Mouse (Mus musculus) small intestine, adult 2 months (tissue): ENCODE results near the gene P3h2.

Source experiments
- CTCF ChIP-seq: fragments of 200-500 bp; IDR thresholded peaks from 2 replicates; pipeline ENCODE4 v1.5.1; 2012; ENCODE audit warnings: low read depth, mild to moderate bottlenecking, control low read depth, inconsistent platforms, low read length, moderate library complexity, mixed read lengths; ENCODE audit not compliant: insufficient replicate concordance, insufficient read length; ENCODE audit errors: extremely low read depth
- POLR2A ChIP-seq: fragments of 200-500 bp; IDR thresholded peaks from 2 replicates; pipeline ENCODE4 v1.6.1; 2012; ENCODE audit warnings: low read depth, mild to moderate bottlenecking, control low read depth, inconsistent platforms, low read length, moderate library complexity

GRCm38 (mm10) chr16:26023352-26023751 lies 82.2 kb downstream of the P3h2 start:
- TF ChIP-seq CTCF (no peak), POLR2A (no peak)
